Mouse (Mus musculus) bone marrow, adult 2 months (tissue): ENCODE measurements around the gene Dnajc13.

Source experiments
- CTCF ChIP-seq: fragments of 200-500 bp; IDR thresholded peaks from 2 replicates; pipeline ENCODE4 v1.5.1; 2011; ENCODE audit warnings: low read length, control low read depth; ENCODE audit not compliant: control insufficient read depth, insufficient read depth
- POLR2A ChIP-seq: fragments of 200-500 bp; IDR thresholded peaks from 2 replicates; pipeline ENCODE4 v1.6.1; 2011; ENCODE audit warnings: low read depth, mild to moderate bottlenecking, control low read depth, low read length, borderline replicate concordance; ENCODE audit not compliant: control insufficient read depth

DNA sequence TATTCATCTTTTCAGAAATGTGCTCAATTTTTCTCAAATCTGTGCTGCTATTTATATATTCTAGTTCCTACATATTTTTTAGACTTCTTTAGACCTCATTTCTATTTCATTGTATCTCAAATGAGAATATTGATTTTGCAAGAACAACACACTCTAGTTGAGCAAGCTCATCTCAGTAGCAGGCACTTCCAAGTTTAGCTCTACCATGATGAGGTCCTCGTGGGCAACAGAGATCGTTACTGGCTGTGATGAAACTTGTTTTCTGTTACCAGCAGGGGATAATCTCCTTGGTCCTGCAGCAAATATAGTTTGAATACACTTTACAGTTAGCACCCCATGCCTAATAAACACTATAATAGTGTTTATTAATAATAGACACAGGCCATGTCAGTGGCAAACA lies 6.6 kb downstream of the Dnajc13 start:
- TF ChIP-seq CTCF (no peak), POLR2A (no peak)
